In genomic region chr1:131910674-131911558, GRCm38 (mm10) we compare ENCODE assay signal across 8 mouse cellular contexts. TPM values are rescaled to one million over a fixed set of nuclear protein-coding genes. Genes with fewer than 3 reads are reported as not detected.
A peak's percentile ranks its signal among the peaks of the same experiment; 100 is the strongest.
DNase-seq lines count a peak whose midpoint lies in the region; ATAC-seq and TF ChIP-seq lines count a peak whose summit lies in the region.

No protein-coding gene starts in this region.

- peak; percentile 50 for ATAC-seq in activated CD4-positive, CD25-positive, alpha-beta regulatory T cell, adult 4 months

- peak overlapping the region; percentile 86 for H3K27ac ChIP-seq in cortical plate, adult 2 months (ENCODE audit: insufficient read depth, low read length)

- peaks cover 2% of the 10 kb centered on the region; the same call in 1 of the 2 replicates for H3K4me1 ChIP-seq in cortical plate, adult 2 months (ENCODE audit: control insufficient read depth, insufficient read depth, low read length)
- H3K4me1 ChIP-seq in megakaryocyte, embryonic 14.5 days, result peaks cover 66% of the 10 kb centered on the region

- H3K9me3 ChIP-seq in megakaryocyte, embryonic 14.5 days, result no peaks in the 10 kb centered on the region

- peaks cover 10% of the 10 kb centered on the region for H3K36me3 ChIP-seq in megakaryocyte, embryonic 14.5 days (replicated peaks; ENCODE audit: low read length)

- no peaks in the 10 kb centered on the region for H3K27me3 ChIP-seq in megakaryocyte, embryonic 14.5 days (replicated peaks)

- TF ChIP-seq POLR2A in cortical plate, adult 2 months (IDR thresholded peaks at IDR 0.05; ENCODE audit: extremely low read depth, insufficient read depth, low read length), result peak; percentile 34; the same call in 1 of the 2 replicates

- DNase-seq in gastrocnemius, adult 8-10 months (ENCODE audit: low spot score in 2 of 2), result peak; percentile 70 to 71
- DNase-seq in hindlimb bud, embryonic 11.5 days (ENCODE audit: extremely low spot score, low read depth, low spot score), result peak; percentile 28
- peak; percentile 26 to 54 for DNase-seq in left cerebral cortex, adult 9 months (ENCODE audit: low spot score in 2 of 2)
- DNase-seq in right cerebral cortex, adult 2 months (ENCODE audit: low spot score in 2 of 2), result peak; percentile 62 to 63
- peak; percentile 44 for DNase-seq in urinary bladder, postnatal 10 days (ENCODE audit: low spot score)

- no peak for TF ChIP-seq CTCF in cortical plate, adult 2 months (IDR thresholded peaks at IDR 0.05; ENCODE audit: extremely low read depth, insufficient read depth, low read length)

- peak overlapping the region; percentile 65 for H3K4me3 ChIP-seq in cortical plate, adult 2 months (ENCODE audit: insufficient read depth, low read length)
- peak overlapping the region; percentile 97 for H3K4me3 ChIP-seq in megakaryocyte, embryonic 14.5 days (replicated peaks)

RNA-seq across cellular contexts. Expression of gene Nucks1, which starts 0.6 kb away (rescaled TPM):
- 10 to 100 TPM; 41.6 to 44.3 TPM for polyA plus RNA-seq in activated CD4-positive, CD25-positive, alpha-beta regulatory T cell, adult 4 months (2017; shearing (Covaris generic))
- 51.4 and 52.2 TPM in 2 replicates for polyA plus RNA-seq in cortical plate, adult 2 months (2012; rRNA removed)
- total RNA-seq in gastrocnemius, adult 8-10 months (2022), result 10 to 100 TPM; 73.0 to 79.7 (median 76.5) TPM
- 6.3 and 16.9 TPM in 2 replicates for polyA plus RNA-seq in megakaryocyte, embryonic 14.5 days (2012; ENCODE audit: insufficient read depth, low replicate concordance)

RNA-seq across cellular contexts. Expression of gene Rab29, which starts 43.9 kb away (rescaled TPM):
- 10 to 100 TPM; 45.6 to 48.2 TPM for polyA plus RNA-seq in activated CD4-positive, CD25-positive, alpha-beta regulatory T cell, adult 4 months (2017; shearing (Covaris generic))
- polyA plus RNA-seq in cortical plate, adult 2 months (2012; rRNA removed), result 9.3 and 10.2 TPM in 2 replicates
- 1 to 10 TPM; 4.8 to 5.2 (median 4.9) TPM for total RNA-seq in gastrocnemius, adult 8-10 months (2022)
- 8.8 TPM in 1 of 2 replicates, not detected in the other for polyA plus RNA-seq in megakaryocyte, embryonic 14.5 days (2012; ENCODE audit: insufficient read depth, low replicate concordance)

RNA-seq across cellular contexts. Expression of gene Slc45a3, which starts 51.9 kb away (rescaled TPM):
- polyA plus RNA-seq in activated CD4-positive, CD25-positive, alpha-beta regulatory T cell, adult 4 months (2017; shearing (Covaris generic)), result not detected
- polyA plus RNA-seq in cortical plate, adult 2 months (2012; rRNA removed), result 1.6 and 2.0 TPM in 2 replicates
- total RNA-seq in gastrocnemius, adult 8-10 months (2022), result 1 to 10 TPM; 1.2 to 1.4 (median 1.3) TPM
- 1.1 TPM in 1 of 2 replicates, not detected in the other for polyA plus RNA-seq in megakaryocyte, embryonic 14.5 days (2012; ENCODE audit: insufficient read depth, low replicate concordance)

Comparison
In these comparisons a context has a peak if more than half of its experiments do, and no peak if none do; other contexts are left out.
1. Peak in every context shown above with its lines: DNase-seq, ATAC-seq, H3K4me3 ChIP-seq and H3K27ac ChIP-seq.